Mouse (Mus musculus) cerebellum, adult 2 months (tissue): ENCODE data around the gene Dhrs4.

Source experiments
- CTCF ChIP-seq: fragments of 200-500 bp; IDR thresholded peaks from 2 replicates; pipeline ENCODE4 v1.5.1; 2011; ENCODE audit warnings: low read depth, mild to moderate bottlenecking, control low read depth, low read length, moderate library complexity, borderline replicate concordance; ENCODE audit not compliant: insufficient read depth
- POLR2A ChIP-seq: fragments of 200-500 bp; IDR thresholded peaks from 2 replicates; pipeline ENCODE4 v1.6.1; 2011; ENCODE audit warnings: low read length, control low read depth, borderline replicate concordance; ENCODE audit not compliant: insufficient read depth

- TF ChIP-seq POLR2A (no peak), CTCF (no peak)
These were observed 31.7 kb downstream of the Dhrs4 start, which contains the start of gene Cpne6 for GRCm38 (mm10) chr14:55510125-55510731.
